Mouse (Mus musculus) CH12.LX (cell line): ENCODE results near the gene Gm45521. TPM values are rescaled to one million over a fixed set of nuclear protein-coding genes. Genes with fewer than 3 reads are reported as not detected.

Experiments
- DNase-seq: peaks from one replicate; pipeline ENCODE4 v3.0.0-alpha.2; 2013; ENCODE audit errors: extremely low read depth
- H3K27ac ChIP-seq: 2 replicates; pipeline ENCODE4 v1.5.1; 2012; ENCODE audit warnings: low read depth, mild to moderate bottlenecking, control low read depth, moderate library complexity; ENCODE audit not compliant: insufficient read depth
- H3K27me3 ChIP-seq: replicated peaks from 2 replicates; pipeline ENCODE3; 2012; ENCODE audit warnings: inconsistent platforms
- H3K36me3 ChIP-seq, 2 experiments: replicated peaks in 1 of 2; 2 replicates each; pipeline versions ENCODE3 to v1.6.1; 2012; ENCODE audit warnings: inconsistent platforms in 1 of 2, low read length in 1 of 2, mild to moderate bottlenecking in 1 of 2, mixed read lengths in 1 of 2, moderate library complexity in 1 of 2; ENCODE audit not compliant: control insufficient read depth in 1 of 2, insufficient read depth in 1 of 2
- H3K4me1 ChIP-seq, 2 experiments: 2 replicates each; pipeline ENCODE4 v1.6.1; 2012; ENCODE audit warnings: inconsistent platforms in 1 of 2, moderate library complexity in 1 of 2; ENCODE audit not compliant: insufficient read depth in 2 of 2, control insufficient read depth in 1 of 2
- H3K4me2 ChIP-seq: 2 replicates; pipeline ENCODE4 v1.6.1; 2012; ENCODE audit warnings: low read depth, mild to moderate bottlenecking, control low read depth; ENCODE audit not compliant: poor library complexity, insufficient read depth, severe bottlenecking
- H3K4me3 ChIP-seq, 3 experiments: fragments of 150-350 bp in 1 of 3; sonication (generic) in 1 of 3; replicated peaks in 1 of 3; 2 replicates each; pipeline versions ENCODE3 to v1.5.1; 2011 to 2012; ENCODE audit warnings: low read depth in 2 of 3, low read length in 2 of 3, mild to moderate bottlenecking in 2 of 3, moderate library complexity in 2 of 3, control low read depth in 1 of 3, improper control_type of control experiment in 1 of 3, inconsistent platforms in 1 of 3, mixed read lengths in 1 of 3; ENCODE audit not compliant: poor library complexity in 1 of 3
- H3K79me2 ChIP-seq: replicated peaks from 2 replicates; pipeline ENCODE4 v1.6.1; 2012; ENCODE audit warnings: mild to moderate bottlenecking, moderate library complexity; ENCODE audit not compliant: control insufficient read depth, poor library complexity, insufficient read depth, severe bottlenecking; ENCODE audit errors: extremely low read depth
- H3K9ac ChIP-seq: 2 replicates; pipeline ENCODE4 v1.6.1; 2012; ENCODE audit warnings: low read depth, mild to moderate bottlenecking, control low read depth, moderate library complexity; ENCODE audit not compliant: insufficient read depth
- H3K9me3 ChIP-seq: replicated peaks from 2 replicates; pipeline ENCODE3; 2012; ENCODE audit warnings: low read length, inconsistent platforms, mixed read lengths
- BHLHE40 ChIP-seq: IDR thresholded peaks from 2 replicates; pipeline ENCODE4 v1.6.1; 2011; ENCODE audit warnings: mild to moderate bottlenecking, low read depth, low read length, improper control_type of control experiment
- CHD1 ChIP-seq: IDR thresholded peaks from 2 replicates; pipeline ENCODE4 v1.6.1; 2012; ENCODE audit warnings: low read depth, low read length, improper control_type of control experiment, inconsistent platforms
- CHD2 ChIP-seq: IDR thresholded peaks from 2 replicates; pipeline ENCODE4 v1.6.1; 2011; ENCODE audit warnings: low read length, improper control_type of control experiment
- CTCF ChIP-seq, 2 experiments: IDR thresholded peaks in 1 of 2; conservative IDR thresholded peaks in 1 of 2; 2 replicates each; pipeline ENCODE4 v1.5.1; 2011 to 2012; ENCODE audit warnings: low read depth in 2 of 2, low read length in 2 of 2, improper control_type of control experiment in 1 of 2, inconsistent platforms in 1 of 2, mild to moderate bottlenecking in 1 of 2, moderate library complexity in 1 of 2
- ELF1 ChIP-seq: IDR thresholded peaks from 2 replicates; pipeline ENCODE4 v1.6.1; 2014; ENCODE audit warnings: low read depth, mild to moderate bottlenecking, inconsistent platforms, low read length, improper control_type of control experiment
- EP300 ChIP-seq: IDR thresholded peaks from 2 replicates; pipeline ENCODE4 v1.6.1; 2011; ENCODE audit warnings: low read length, improper control_type of control experiment
- ETS1 ChIP-seq: conservative IDR thresholded peaks from 2 replicates; pipeline ENCODE4 v1.6.1; 2012; ENCODE audit warnings: low read depth, mild to moderate bottlenecking, inconsistent platforms, low read length, improper control_type of control experiment, moderate library complexity
- GABPA ChIP-seq: IDR thresholded peaks from 2 replicates; pipeline ENCODE4 v1.6.1; 2012; ENCODE audit warnings: low read depth, low read length, improper control_type of control experiment, inconsistent platforms; ENCODE audit not compliant: insufficient replicate concordance
- HCFC1 ChIP-seq: IDR thresholded peaks from 2 replicates; pipeline ENCODE4 v1.6.1; 2012; ENCODE audit warnings: low read depth, mild to moderate bottlenecking, inconsistent platforms, low read length, improper control_type of control experiment
- IRF4 ChIP-seq: IDR thresholded peaks from 2 replicates; pipeline ENCODE4 v1.6.1; 2014; ENCODE audit warnings: low read depth, mild to moderate bottlenecking, inconsistent platforms, low read length, improper control_type of control experiment
- JUN ChIP-seq: IDR thresholded peaks from 2 replicates; pipeline ENCODE4 v1.6.1; 2011; ENCODE audit warnings: low read depth, mild to moderate bottlenecking, low read length, improper control_type of control experiment, moderate library complexity; ENCODE audit not compliant: insufficient read depth
- JUND ChIP-seq: conservative IDR thresholded peaks from 2 replicates; pipeline ENCODE4 v1.6.1; 2011; ENCODE audit warnings: low read depth, low read length, improper control_type of control experiment
- KAT2A ChIP-seq: IDR thresholded peaks from 2 replicates; pipeline ENCODE4 v1.6.1; 2012; ENCODE audit warnings: low read length, improper control_type of control experiment, inconsistent platforms; ENCODE audit not compliant: insufficient replicate concordance
- MAFK ChIP-seq: IDR thresholded peaks from 2 replicates; pipeline ENCODE4 v1.6.1; 2011; ENCODE audit warnings: low read length, improper control_type of control experiment; ENCODE audit not compliant: insufficient replicate concordance
- MAX ChIP-seq: IDR thresholded peaks from 2 replicates; pipeline ENCODE4 v1.6.1; 2011; ENCODE audit warnings: low read length, improper control_type of control experiment
- MAZ ChIP-seq: IDR thresholded peaks from 2 replicates; pipeline ENCODE4 v1.6.1; 2012; ENCODE audit warnings: low read depth, mild to moderate bottlenecking, inconsistent platforms, low read length, improper control_type of control experiment, moderate library complexity
- MEF2A ChIP-seq: IDR thresholded peaks from 2 replicates; pipeline ENCODE4 v1.6.1; 2014; ENCODE audit warnings: low read depth, mild to moderate bottlenecking, inconsistent platforms, low read length, improper control_type of control experiment, borderline replicate concordance
- MXI1 ChIP-seq: IDR thresholded peaks from 2 replicates; pipeline ENCODE4 v1.6.1; 2011; ENCODE audit warnings: mild to moderate bottlenecking, low read depth, low read length, improper control_type of control experiment
- MYC ChIP-seq: IDR thresholded peaks from 2 replicates; pipeline ENCODE4 v1.6.1; 2011; ENCODE audit warnings: low read depth, mild to moderate bottlenecking, improper control_type of control experiment, low read length
- NELFE ChIP-seq: IDR thresholded peaks from 2 replicates; pipeline ENCODE4 v1.6.1; 2011; ENCODE audit warnings: low read depth, low read length, improper control_type of control experiment
- NRF1 ChIP-seq: IDR thresholded peaks from 2 replicates; pipeline ENCODE4 v1.6.1; 2014; ENCODE audit warnings: low read depth, mild to moderate bottlenecking, inconsistent platforms, low read length, improper control_type of control experiment, moderate library complexity
- PAX5 ChIP-seq: IDR thresholded peaks from 2 replicates; pipeline ENCODE4 v1.6.1; 2012; ENCODE audit warnings: low read length, inconsistent platforms, mixed read lengths
- POLR2A ChIP-seq: IDR thresholded peaks from 2 replicates; pipeline ENCODE4 v1.6.1; 2011; ENCODE audit warnings: low read depth, mild to moderate bottlenecking, improper control_type of control experiment, low read length
- RAD21 ChIP-seq: IDR thresholded peaks from 2 replicates; pipeline ENCODE4 v1.6.1; 2011; ENCODE audit warnings: low read depth, mild to moderate bottlenecking, low read length, improper control_type of control experiment, moderate library complexity
- SIN3A ChIP-seq: IDR thresholded peaks from 2 replicates; pipeline ENCODE4 v1.6.1; 2012; ENCODE audit warnings: low read length, improper control_type of control experiment, inconsistent platforms
- TBP ChIP-seq: conservative IDR thresholded peaks from 2 replicates; pipeline ENCODE4 v1.6.1; 2011; ENCODE audit warnings: low read depth, low read length, improper control_type of control experiment
- UBTF ChIP-seq: IDR thresholded peaks from 2 replicates; pipeline ENCODE4 v1.6.1; 2012; ENCODE audit warnings: low read depth, mild to moderate bottlenecking, inconsistent platforms, low read length, improper control_type of control experiment, moderate library complexity
- USF2 ChIP-seq: conservative IDR thresholded peaks from 2 replicates; pipeline ENCODE4 v1.6.1; 2011; ENCODE audit warnings: low read depth, low read length, improper control_type of control experiment
- ZC3H11A ChIP-seq: IDR thresholded peaks from 2 replicates; pipeline ENCODE4 v1.6.1; 2012; ENCODE audit warnings: low read depth, mild to moderate bottlenecking, inconsistent platforms, low read length, improper control_type of control experiment
- ZKSCAN1 ChIP-seq: IDR thresholded peaks from 2 replicates; pipeline ENCODE4 v1.6.1; 2012; ENCODE audit warnings: low read depth, inconsistent platforms, low read length, improper control_type of control experiment, borderline replicate concordance
- ZMIZ1 ChIP-seq: IDR thresholded peaks from 2 replicates; pipeline ENCODE4 v1.6.1; 2012; ENCODE audit warnings: low read depth, mild to moderate bottlenecking, inconsistent platforms, low read length, improper control_type of control experiment
- ZNF384 ChIP-seq: IDR thresholded peaks from 2 replicates; pipeline ENCODE4 v1.6.1; 2012; ENCODE audit warnings: low read depth, low read length, improper control_type of control experiment, inconsistent platforms
- dilution Hi-C: fragments of 300-500 bp; cut with MboI; formaldehyde crosslinking; loops from 2 replicates; pipeline ENCODE4 v1.14.3; 2020; ENCODE audit warnings: low sequenced_read_pairs; ENCODE audit not compliant: extremely low pct_unique_long_range_greater_than_20kb, extremely low pct_ligation_motif_present
- in situ Hi-C: fragments of 300-500 bp; cut with MboI; formaldehyde crosslinking; loops from 3 replicates; pipeline ENCODE4 v1.14.3; 2019; ENCODE audit warnings: low sequenced_read_pairs, low pct_ligation_motif_present, low pct_unique_long_range_greater_than_20kb, mixed read lengths
- polyA plus RNA-seq: library from polyadenylated mRNA; unstranded; fragments of >175 nt; gene quantifications from 2 replicates; pipeline ENCODE4 v1.2.1, GENCODE M21; 2012; ENCODE audit warnings: low read depth; ENCODE audit not compliant: insufficient read length
- total RNA-seq, 2 experiments: library from RNA; depleted of rRNA; stranded (reverse); fragments of 300-350 nt in 1 of 2; fragments of >200 nt in 1 of 2; gene quantifications; 2 replicates each; pipeline ENCODE4 v1.2.3; 2012 to 2014

Gm45521 gene
- total and polyA plus RNA-seq, 3 experiments = not detected

- no peak for DNase-seq
- Histone ChIP-seq H3K4me2 (no peak overlapping the region), H3K4me3 (peak overlapping the region in 1 of 3 experiments; percentile 36), H3K79me2 (peaks cover 11% of the 10 kb centered on the region), H3K27ac (peak overlapping the region; percentile 16), H3K36me3 (peaks cover 0 to 18% of the 10 kb centered on the region in 2 experiments), H3K9me3 (no peaks in the 10 kb centered on the region), H3K9ac (no peak overlapping the region), H3K27me3 (no peaks in the 10 kb centered on the region), H3K4me1 (peaks cover 31 to 75% of the 10 kb centered on the region in 2 experiments)
- dilution Hi-C loops (no loop called here), in situ Hi-C loops (no loop called here)
- TF ChIP-seq JUN (no peak), SIN3A (no peak), ZKSCAN1 (no peak), MEF2A (no peak), PAX5 (no peak), MYC (no peak), MXI1 (no peak)
Observed at GRCm38 (mm10) chr14:8007084-8007483, 50.0 kb downstream of the Gm45521 start.

- Histone ChIP-seq H3K9me3 (no peaks in the 10 kb centered on the region), H3K4me1 (peaks cover 31 to 75% of the 10 kb centered on the region in 2 experiments), H3K9ac (no peak overlapping the region), H3K27me3 (no peaks in the 10 kb centered on the region), H3K36me3 (peaks cover 0 to 18% of the 10 kb centered on the region in 2 experiments), H3K4me2 (peak overlapping the region; percentile 61; the same call in 1 of the 2 replicates), H3K79me2 (peaks cover 11% of the 10 kb centered on the region), H3K4me3 (no peak overlapping the region), H3K27ac (peak overlapping the region; percentile 45)
- in situ Hi-C loops (no loop called here), dilution Hi-C loops (no loop called here)
- DNase-seq = peak; percentile 64
- 0 out of 2 replicates have a peak, but pooled peaks have one; percentile 26 for TF ChIP-seq MAZ
- TF ChIP-seq MAFK = no peak
- no peak for TF ChIP-seq ZKSCAN1
- TF ChIP-seq CHD2 = peak; percentile 65; the same call in 1 of the 2 replicates
- no peak for TF ChIP-seq MAX
- TF ChIP-seq UBTF = no peak
- no peak; the same call in 1 of the 2 replicates for TF ChIP-seq HCFC1
- peak; percentile 52; the same call in 1 of the 2 replicates for TF ChIP-seq MYC
- no peak for TF ChIP-seq ZC3H11A
- no peak for TF ChIP-seq USF2
- TF ChIP-seq JUN = no peak
- TF ChIP-seq ELF1 = no peak; the same call in 1 of the 2 replicates
- TF ChIP-seq SIN3A = peak; percentile 78; the same call in 1 of the 2 replicates
- TF ChIP-seq ZNF384 = no peak
- TF ChIP-seq POLR2A = no peak
- no peak for TF ChIP-seq RAD21
- 0 out of 2 replicates have a peak, but pooled peaks have one; percentile 15 for TF ChIP-seq IRF4
- peak; percentile 56 for TF ChIP-seq ETS1
- TF ChIP-seq BHLHE40 = 0 out of 2 replicates have a peak, but pooled peaks have one; percentile 27
- TF ChIP-seq JUND = 0 out of 2 replicates have a peak, but pooled peaks have one; percentile 28
- TF ChIP-seq NELFE = no peak
- peak; percentile 33; the same call in 1 of the 2 replicates for TF ChIP-seq MEF2A
- no peak for TF ChIP-seq GABPA
- TF ChIP-seq CTCF (conservative IDR thresholded peaks at IDR 0.05 in 1 of 2, IDR thresholded peaks at IDR 0.05 in 1 of 2; ENCODE audit: low read depth in 2 of 2, low read length in 2 of 2) = peak in 1 of 2 experiments; percentile 16; a peak in 1 of 4 replicates
- TF ChIP-seq KAT2A = 0 out of 2 replicates have a peak, but pooled peaks have one; percentile 5
- 0 out of 2 replicates have a peak, but pooled peaks have one; percentile 73 for TF ChIP-seq CHD1
- TF ChIP-seq EP300 = peak; percentile 74
- TF ChIP-seq NRF1 = no peak
- no peak for TF ChIP-seq TBP
- TF ChIP-seq ZMIZ1 = no peak
Observed at GRCm38 (mm10) chr14:8007486-8007885, 50.4 kb downstream of the Gm45521 start.
